8 mouse cellular contexts compared by ENCODE assay signal in the genomic region with DNA sequence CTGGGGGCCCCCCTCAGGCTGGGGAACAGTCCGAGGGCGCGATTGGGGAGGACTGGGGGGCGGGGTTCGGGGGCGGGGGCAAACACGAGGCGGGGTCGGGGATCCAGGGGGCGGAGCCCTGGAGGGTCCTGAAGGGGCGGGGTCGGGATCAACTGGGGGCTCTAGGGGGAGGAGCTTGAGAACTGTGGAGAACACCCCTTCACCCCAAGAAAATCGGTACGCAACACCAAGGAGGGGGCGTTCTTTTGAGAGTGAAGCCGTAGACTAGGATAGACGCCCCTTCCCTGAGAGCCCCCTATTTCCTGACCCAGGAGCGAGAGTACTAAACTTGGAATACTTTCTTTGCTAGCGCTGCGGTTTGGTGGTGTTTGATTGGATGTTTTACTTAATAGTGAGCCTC. TPM values are rescaled to one million over a fixed set of nuclear protein-coding genes. Genes with fewer than 3 reads are reported as not detected.
DNase-seq lines count a peak whose midpoint lies in the region; ATAC-seq and TF ChIP-seq lines count a peak whose summit lies in the region.

No protein-coding gene starts in this region.

- no peaks in the 10 kb centered on the region for H3K9me3 ChIP-seq in lung, embryonic 16.5 days (ENCODE audit: control insufficient read depth, low read length)
- H3K9me3 ChIP-seq in embryonic facial prominence, embryonic 15.5 days (replicated peaks) = no peaks in the 10 kb centered on the region
- H3K9me3 ChIP-seq in intestine, embryonic 14.5 days (ENCODE audit: control insufficient read depth, low read length) = no peaks in the 10 kb centered on the region
- no peaks in the 10 kb centered on the region for H3K9me3 ChIP-seq in midbrain, postnatal 0 days (ENCODE audit: low read length)

- H3K27ac ChIP-seq in lung, embryonic 16.5 days (ENCODE audit: low read length) = peak overlapping the region; percentile 85
- peak overlapping the region; percentile 78 for H3K27ac ChIP-seq in embryonic facial prominence, embryonic 15.5 days (replicated peaks)
- peak overlapping the region; percentile 78 for H3K27ac ChIP-seq in intestine, embryonic 14.5 days (ENCODE audit: low read depth)
- peak overlapping the region; percentile 59; the same call in 1 of the 2 replicates for H3K27ac ChIP-seq in midbrain, postnatal 0 days (ENCODE audit: low read depth, low read length)

- peak overlapping the region; percentile 73 for H3K4me2 ChIP-seq in lung, embryonic 16.5 days (ENCODE audit: low read depth, low read length)
- peak overlapping the region; percentile 68 for H3K4me2 ChIP-seq in embryonic facial prominence, embryonic 15.5 days (replicated peaks)
- peak overlapping the region; percentile 71 for H3K4me2 ChIP-seq in intestine, embryonic 14.5 days (ENCODE audit: low read length)
- peak overlapping the region; percentile 69 for H3K4me2 ChIP-seq in midbrain, postnatal 0 days (ENCODE audit: low read depth, low read length, poor library complexity, severe bottlenecking)

- no peaks in the 10 kb centered on the region for H3K27me3 ChIP-seq in lung, embryonic 16.5 days (ENCODE audit: control insufficient read depth, insufficient read depth, low read depth, low read length)
- no peaks in the 10 kb centered on the region for H3K27me3 ChIP-seq in embryonic facial prominence, embryonic 15.5 days
- H3K27me3 ChIP-seq in intestine, embryonic 14.5 days (replicated peaks; ENCODE audit: control insufficient read depth, insufficient read depth, low read length) = no peaks in the 10 kb centered on the region
- H3K27me3 ChIP-seq in midbrain, postnatal 0 days (ENCODE audit: insufficient read depth, low read length) = no peaks in the 10 kb centered on the region

- ATAC-seq in lung, embryonic 16.5 days (ENCODE audit: low read depth) = peak; percentile 17
- peak; percentile 26 for ATAC-seq in embryonic facial prominence, embryonic 15.5 days (ENCODE audit: insufficient number of reproducible peaks, low FRiP score, low TSS enrichment, low read depth)
- ATAC-seq in intestine, embryonic 14.5 days (replicated peaks; ENCODE audit: low FRiP score, low TSS enrichment, low read depth) = peak; percentile 18
- ATAC-seq in midbrain, postnatal 0 days (ENCODE audit: low FRiP score) = peak; percentile 6

- H3K9ac ChIP-seq in lung, embryonic 16.5 days (ENCODE audit: low read length) = peak overlapping the region; percentile 70
- peak overlapping the region; percentile 35 for H3K9ac ChIP-seq in embryonic facial prominence, embryonic 15.5 days
- peak overlapping the region; percentile 55 for H3K9ac ChIP-seq in intestine, embryonic 14.5 days (ENCODE audit: low read length)
- H3K9ac ChIP-seq in midbrain, postnatal 0 days (replicated peaks; ENCODE audit: low read length, poor library complexity, severe bottlenecking) = peak overlapping the region; percentile 67

- peaks cover 36% of the 10 kb centered on the region for H3K36me3 ChIP-seq in lung, embryonic 16.5 days (ENCODE audit: control insufficient read depth, insufficient read depth, low read length)
- H3K36me3 ChIP-seq in embryonic facial prominence, embryonic 15.5 days = peaks cover 43% of the 10 kb centered on the region
- H3K36me3 ChIP-seq in intestine, embryonic 14.5 days (ENCODE audit: control insufficient read depth, insufficient read depth, low read length) = peaks cover 49% of the 10 kb centered on the region
- peaks cover 25% of the 10 kb centered on the region for H3K36me3 ChIP-seq in midbrain, postnatal 0 days (ENCODE audit: insufficient read depth, low read length)

- no peak for DNase-seq in lung, adult 18-20 months
- peak; percentile 78 for DNase-seq in intestine, embryonic 14.5 days (ENCODE audit: low spot score)
- peak; percentile 64 for DNase-seq in midbrain, postnatal 0 days (ENCODE audit: low spot score)
- no peak for DNase-seq in adrenal gland, postnatal 10 days
- no peak for DNase-seq in adrenal gland, adult 2 months
- DNase-seq in ovary, postnatal 10 days (ENCODE audit: low spot score) = no peak

- TF ChIP-seq CTCF in midbrain, postnatal 0 days (IDR thresholded peaks at IDR 0.05) = no peak

- WGBS in lung, embryonic 16.5 days = 1% methylated on average over 20 of the region's 20 CpGs
- WGBS in embryonic facial prominence, embryonic 15.5 days = 1% methylated on average over 20 of the region's 20 CpGs
- WGBS in intestine, embryonic 14.5 days = under 1% methylated on average over 18 of the region's 20 CpGs
- under 1% methylated on average over 10 of the region's 20 CpGs for WGBS in midbrain, postnatal 0 days

- H3K4me3 ChIP-seq in lung, embryonic 16.5 days (ENCODE audit: low read length) = peak overlapping the region; percentile 65
- H3K4me3 ChIP-seq in embryonic facial prominence, embryonic 15.5 days (replicated peaks) = peak overlapping the region; percentile 57
- peak overlapping the region; percentile 52 for H3K4me3 ChIP-seq in intestine, embryonic 14.5 days (ENCODE audit: low read depth, low read length)
- peak overlapping the region; percentile 54 for H3K4me3 ChIP-seq in midbrain, postnatal 0 days (ENCODE audit: low read depth, low read length)

- H3K4me1 ChIP-seq in lung, embryonic 16.5 days (replicated peaks; ENCODE audit: control insufficient read depth, insufficient read depth, low read length) = peaks cover 24% of the 10 kb centered on the region
- peaks cover 42% of the 10 kb centered on the region for H3K4me1 ChIP-seq in embryonic facial prominence, embryonic 15.5 days
- peaks cover 27% of the 10 kb centered on the region for H3K4me1 ChIP-seq in intestine, embryonic 14.5 days (replicated peaks; ENCODE audit: control insufficient read depth, insufficient read depth, low read length)
- H3K4me1 ChIP-seq in midbrain, postnatal 0 days (ENCODE audit: insufficient read depth, low read length) = no peaks in the 10 kb centered on the region

RNA-seq across cellular contexts. Expression of a gene that starts 0.6 kb away (rescaled TPM):
- 17.8 and 18.7 TPM in 2 replicates for polyA plus RNA-seq in lung, embryonic 16.5 days (2015; fragmentation: Nextera tagmentation; extraction: Ambion mirVana)
- 15.8 and 17.8 TPM in 2 replicates for polyA plus RNA-seq in embryonic facial prominence, embryonic 15.5 days (2015; fragmentation: Nextera tagmentation; extraction: Ambion mirVana)
- 9.4 and 9.8 TPM in 2 replicates for polyA plus RNA-seq in intestine, embryonic 14.5 days (2014; fragmentation: Nextera tagmentation; extraction: Ambion mirVana)
- 44.3 and 50.9 TPM in 2 replicates for total RNA-seq in midbrain, postnatal 0 days (2014; rRNA removed)
- polyA plus RNA-seq in midbrain, postnatal 0 days (2015; fragmentation: Nextera tagmentation; extraction: Ambion mirVana) = 18.5 and 18.6 TPM in 2 replicates
- 10 to 100 TPM; 29.2 to 34.3 TPM for total RNA-seq in adrenal gland, postnatal 10 days (2021)
- total RNA-seq in adrenal gland, adult 2 months (2021) = 10 to 100 TPM; 26.1 to 38.3 TPM
- 52.1 and 57.1 TPM in 2 replicates for polyA plus RNA-seq in adrenal gland, adult 2 months (2012; rRNA removed)

RNA-seq across cellular contexts. Expression of a gene that starts 0.6 kb away (rescaled TPM):
- polyA plus RNA-seq in lung, embryonic 16.5 days (2015; fragmentation: Nextera tagmentation; extraction: Ambion mirVana) = 57.7 and 70.8 TPM in 2 replicates
- polyA plus RNA-seq in embryonic facial prominence, embryonic 15.5 days (2015; fragmentation: Nextera tagmentation; extraction: Ambion mirVana) = 40.2 and 49.3 TPM in 2 replicates
- polyA plus RNA-seq in intestine, embryonic 14.5 days (2014; fragmentation: Nextera tagmentation; extraction: Ambion mirVana) = 32.3 and 32.5 TPM in 2 replicates
- total RNA-seq in midbrain, postnatal 0 days (2014; rRNA removed) = 41.4 and 44.4 TPM in 2 replicates
- polyA plus RNA-seq in midbrain, postnatal 0 days (2015; fragmentation: Nextera tagmentation; extraction: Ambion mirVana) = 29.0 and 29.1 TPM in 2 replicates
- 100 to 1,000 TPM; 131 to 150 TPM for total RNA-seq in adrenal gland, postnatal 10 days (2021)
- 100 to 1,000 TPM; 151 to 171 TPM for total RNA-seq in adrenal gland, adult 2 months (2021)
- 244 and 245 TPM in 2 replicates for polyA plus RNA-seq in adrenal gland, adult 2 months (2012; rRNA removed)

RNA-seq across cellular contexts. Expression of a gene that starts 7.1 kb away (rescaled TPM):
- polyA plus RNA-seq in lung, embryonic 16.5 days (2015; fragmentation: Nextera tagmentation; extraction: Ambion mirVana) = 44.1 and 50.6 TPM in 2 replicates
- 48.5 and 51.7 TPM in 2 replicates for polyA plus RNA-seq in embryonic facial prominence, embryonic 15.5 days (2015; fragmentation: Nextera tagmentation; extraction: Ambion mirVana)
- polyA plus RNA-seq in intestine, embryonic 14.5 days (2014; fragmentation: Nextera tagmentation; extraction: Ambion mirVana) = 41.8 and 42.7 TPM in 2 replicates
- 52.3 and 55.7 TPM in 2 replicates for total RNA-seq in midbrain, postnatal 0 days (2014; rRNA removed)
- polyA plus RNA-seq in midbrain, postnatal 0 days (2015; fragmentation: Nextera tagmentation; extraction: Ambion mirVana) = 42.9 and 44.3 TPM in 2 replicates
- 10 to 100 TPM; 25.4 to 26.3 TPM for total RNA-seq in adrenal gland, postnatal 10 days (2021)
- total RNA-seq in adrenal gland, adult 2 months (2021) = 10 to 100 TPM; 29.0 to 30.3 TPM
- polyA plus RNA-seq in adrenal gland, adult 2 months (2012; rRNA removed) = 54.7 and 65.7 TPM in 2 replicates

RNA-seq across cellular contexts. Expression of a gene that starts 11.4 kb away (rescaled TPM):
- 0.26 TPM in 1 of 2 replicates, not detected in the other for polyA plus RNA-seq in lung, embryonic 16.5 days (2015; fragmentation: Nextera tagmentation; extraction: Ambion mirVana)
- polyA plus RNA-seq in embryonic facial prominence, embryonic 15.5 days (2015; fragmentation: Nextera tagmentation; extraction: Ambion mirVana) = 0.55 and 0.58 TPM in 2 replicates
- polyA plus RNA-seq in intestine, embryonic 14.5 days (2014; fragmentation: Nextera tagmentation; extraction: Ambion mirVana) = 0.23 TPM in 2 replicates
- 0.22 and 0.33 TPM in 2 replicates for total RNA-seq in midbrain, postnatal 0 days (2014; rRNA removed)
- polyA plus RNA-seq in midbrain, postnatal 0 days (2015; fragmentation: Nextera tagmentation; extraction: Ambion mirVana) = 1.4 and 1.5 TPM in 2 replicates
- total RNA-seq in adrenal gland, postnatal 10 days (2021) = not detected
- not detected for total RNA-seq in adrenal gland, adult 2 months (2021)
- polyA plus RNA-seq in adrenal gland, adult 2 months (2012; rRNA removed) = not detected in 2 replicates

RNA-seq across cellular contexts. Expression of a gene that starts 13.0 kb away (rescaled TPM):
- 49.5 and 51.7 TPM in 2 replicates for polyA plus RNA-seq in lung, embryonic 16.5 days (2015; fragmentation: Nextera tagmentation; extraction: Ambion mirVana)
- 57.1 and 64.4 TPM in 2 replicates for polyA plus RNA-seq in embryonic facial prominence, embryonic 15.5 days (2015; fragmentation: Nextera tagmentation; extraction: Ambion mirVana)
- polyA plus RNA-seq in intestine, embryonic 14.5 days (2014; fragmentation: Nextera tagmentation; extraction: Ambion mirVana) = 31.3 and 34.5 TPM in 2 replicates
- total RNA-seq in midbrain, postnatal 0 days (2014; rRNA removed) = 81.8 and 83.0 TPM in 2 replicates
- polyA plus RNA-seq in midbrain, postnatal 0 days (2015; fragmentation: Nextera tagmentation; extraction: Ambion mirVana) = 33.1 and 38.2 TPM in 2 replicates
- total RNA-seq in adrenal gland, postnatal 10 days (2021) = 10 to 100 TPM; 57.1 to 76.3 TPM
- total RNA-seq in adrenal gland, adult 2 months (2021) = 10 to 100 TPM; 44.2 to 44.4 TPM
- polyA plus RNA-seq in adrenal gland, adult 2 months (2012; rRNA removed) = 237 and 298 TPM in 2 replicates

Comparison
In these comparisons a context has a peak if more than half of its experiments do, and no peak if none do; other contexts are left out.
1. DNase-seq: peak in intestine, embryonic 14.5 days (single experiment) and midbrain, postnatal 0 days (single experiment); none in lung, adult 18-20 months (0 of 2), adrenal gland, postnatal 10 days (single experiment), adrenal gland, adult 2 months (single experiment) and ovary, postnatal 10 days (single experiment).
2. Peak in every context shown above with its lines, with median percentiles within 50 percentile points of each other: ATAC-seq, H3K27ac ChIP-seq, H3K4me2 ChIP-seq, H3K4me3 ChIP-seq and H3K9ac ChIP-seq.